10 mouse cellular contexts compared by ENCODE assay signal in genomic region chr5:124337909-124338308, GRCm38 (mm10). TPM values are rescaled to one million over a fixed set of nuclear protein-coding genes. Genes with fewer than 3 reads are reported as not detected.
DNase-seq lines count a peak whose midpoint lies in the region; ATAC-seq and TF ChIP-seq lines count a peak whose summit lies in the region.
"Had no signal": no experiment of that assay in that cellular context is flagged by ENCODE, and none has a peak within 500 bp of the region (broad histone marks: within the 10 kb centered on the region; RNA-seq: fewer than 3 reads in every experiment).

No protein-coding gene starts in this region.

- WGBS in hindbrain, embryonic 14.5 days: 31% methylated on average over 9 of the region's 9 CpGs
- WGBS in lung, embryonic 14.5 days: 24% methylated on average over 9 of the region's 9 CpGs

- peak; percentile 62 for ATAC-seq in frontal cortex, adult (ENCODE audit: low TSS enrichment)
- no peak for ATAC-seq in hindbrain, embryonic 14.5 days (ENCODE audit: low FRiP score)
- peak; percentile 64 for ATAC-seq in lung, embryonic 14.5 days (ENCODE audit: insufficient read depth)
- ATAC-seq in inflammation-experienced regulatory T-cells, adult 6 months: no peak

- no peak for TF ChIP-seq CTCF in lung, embryonic 14.5 days (IDR thresholded peaks at IDR 0.05; ENCODE audit: low read depth)

- peaks cover 1% of the 10 kb centered on the region; the same call in 1 of the 2 replicates for H3K36me3 ChIP-seq in hindbrain, embryonic 14.5 days (replicated peaks; ENCODE audit: control insufficient read depth, insufficient read depth)
- H3K36me3 ChIP-seq in lung, embryonic 14.5 days (ENCODE audit: insufficient read depth): peaks cover 10% of the 10 kb centered on the region; the same call in 1 of the 2 replicates
- H3K36me3 ChIP-seq: neural tube, embryonic 12.5 days had no signal

- H3K9ac ChIP-seq in hindbrain, embryonic 14.5 days: no peak overlapping the region
- no peak overlapping the region; the same call in 1 of the 2 replicates for H3K9ac ChIP-seq in lung, embryonic 14.5 days
- H3K9ac ChIP-seq: neural tube, embryonic 12.5 days had no signal

- no peaks in the 10 kb centered on the region for H3K27me3 ChIP-seq in hindbrain, embryonic 14.5 days (ENCODE audit: control insufficient read depth, insufficient read depth, low read length)
- no peaks in the 10 kb centered on the region for H3K27me3 ChIP-seq in lung, embryonic 14.5 days (ENCODE audit: insufficient read depth, low read length)
- H3K27me3 ChIP-seq: CH12.LX; neural tube, embryonic 12.5 days had no signal

- no peak for DNase-seq in frontal cortex, postnatal 14 days (ENCODE audit: low spot score in 2 of 2)
- DNase-seq in ZHBTc4 (ENCODE audit: low read depth, low spot score): peak; percentile 8
- DNase-seq in hindbrain, embryonic 14.5 days (ENCODE audit: low spot score): peak; percentile 49
- peak; percentile 93 for DNase-seq in lung, embryonic 14.5 days
- DNase-seq in ovary, postnatal 14 days (ENCODE audit: low spot score): no peak
- no peak for DNase-seq in urinary bladder, postnatal 25 days (ENCODE audit: low spot score)

- no peaks in the 10 kb centered on the region for H3K9me3 ChIP-seq in hindbrain, embryonic 14.5 days (ENCODE audit: control insufficient read depth, low read length)
- no peaks in the 10 kb centered on the region for H3K9me3 ChIP-seq in lung, embryonic 14.5 days (ENCODE audit: low read depth, low read length)
- H3K9me3 ChIP-seq: neural tube, embryonic 12.5 days had no signal

- H3K27ac ChIP-seq in hindbrain, embryonic 14.5 days: peak overlapping the region; percentile 52
- 0 out of 2 replicates have a peak overlapping the region, but pooled peaks have one; percentile 16 for H3K27ac ChIP-seq in lung, embryonic 14.5 days (ENCODE audit: low read depth)

- H3K4me3 ChIP-seq in hindbrain, embryonic 14.5 days (replicated peaks; ENCODE audit: low read length): no peak overlapping the region
- no peak overlapping the region for H3K4me3 ChIP-seq in lung, embryonic 14.5 days (ENCODE audit: low read depth, low read length)
- H3K4me3 ChIP-seq: neural tube, embryonic 12.5 days had no signal

- no peak overlapping the region for H3K4me2 ChIP-seq in hindbrain, embryonic 14.5 days (replicated peaks)
- peak overlapping the region; percentile 23; the same call in 1 of the 2 replicates for H3K4me2 ChIP-seq in lung, embryonic 14.5 days
- H3K4me2 ChIP-seq: neural tube, embryonic 12.5 days had no signal

- H3K4me1 ChIP-seq in hindbrain, embryonic 14.5 days (replicated peaks; ENCODE audit: control insufficient read depth, insufficient read depth, low read length): peaks cover 5% of the 10 kb centered on the region; the same call in 1 of the 2 replicates
- peaks cover 5% of the 10 kb centered on the region for H3K4me1 ChIP-seq in lung, embryonic 14.5 days (ENCODE audit: insufficient read depth)

RNA-seq across cellular contexts. Expression of gene 2810006K23Rik, which starts 10.0 kb away (rescaled TPM):
- 9.4 and 10.2 TPM in 2 replicates for polyA plus RNA-seq in hindbrain, embryonic 14.5 days (2014; fragmentation: Nextera tagmentation; extraction: Ambion mirVana)
- 14.5 and 15.2 TPM in 2 replicates for polyA plus RNA-seq in lung, embryonic 14.5 days (2014; fragmentation: Nextera tagmentation; extraction: Ambion mirVana)
- 10 to 100 TPM; 10.5 to 18.3 (median 11.1) TPM for polyA plus RNA-seq in inflammation-experienced regulatory T-cells, adult 6 months (2017; shearing (Covaris generic))

RNA-seq across cellular contexts. Expression of gene Mphosph9, which starts 10.1 kb away (rescaled TPM):
- polyA plus RNA-seq in hindbrain, embryonic 14.5 days (2014; fragmentation: Nextera tagmentation; extraction: Ambion mirVana): 10.1 and 12.6 TPM in 2 replicates
- polyA plus RNA-seq in lung, embryonic 14.5 days (2014; fragmentation: Nextera tagmentation; extraction: Ambion mirVana): 19.2 and 20.7 TPM in 2 replicates
- polyA plus RNA-seq in inflammation-experienced regulatory T-cells, adult 6 months (2017; shearing (Covaris generic)): 10 to 100 TPM; 12.4 to 17.5 (median 15.1) TPM

RNA-seq across cellular contexts. Expression of gene Cdk2ap1, which starts 25.0 kb away (rescaled TPM):
- polyA plus RNA-seq in hindbrain, embryonic 14.5 days (2014; fragmentation: Nextera tagmentation; extraction: Ambion mirVana): 59.5 and 70.7 TPM in 2 replicates
- polyA plus RNA-seq in lung, embryonic 14.5 days (2014; fragmentation: Nextera tagmentation; extraction: Ambion mirVana): 193 and 259 TPM in 2 replicates
- 10 to 100 TPM; 17.2 to 23.8 (median 19.9) TPM for polyA plus RNA-seq in inflammation-experienced regulatory T-cells, adult 6 months (2017; shearing (Covaris generic))

Comparison
In these comparisons a context has a peak if more than half of its experiments do, and no peak if none do; other contexts are left out.
1. ATAC-seq: peak in frontal cortex, adult (single experiment) and lung, embryonic 14.5 days (single experiment); none in hindbrain, embryonic 14.5 days (single experiment) and inflammation-experienced regulatory T-cells, adult 6 months (single experiment).
2. DNase-seq: peak in ZHBTc4 (single experiment), hindbrain, embryonic 14.5 days (single experiment) and lung, embryonic 14.5 days (single experiment); none in frontal cortex, postnatal 14 days (0 of 2), ovary, postnatal 14 days (single experiment) and urinary bladder, postnatal 25 days (single experiment).